ENCODE assay signal across 18 mouse cellular contexts in the genomic region with DNA sequence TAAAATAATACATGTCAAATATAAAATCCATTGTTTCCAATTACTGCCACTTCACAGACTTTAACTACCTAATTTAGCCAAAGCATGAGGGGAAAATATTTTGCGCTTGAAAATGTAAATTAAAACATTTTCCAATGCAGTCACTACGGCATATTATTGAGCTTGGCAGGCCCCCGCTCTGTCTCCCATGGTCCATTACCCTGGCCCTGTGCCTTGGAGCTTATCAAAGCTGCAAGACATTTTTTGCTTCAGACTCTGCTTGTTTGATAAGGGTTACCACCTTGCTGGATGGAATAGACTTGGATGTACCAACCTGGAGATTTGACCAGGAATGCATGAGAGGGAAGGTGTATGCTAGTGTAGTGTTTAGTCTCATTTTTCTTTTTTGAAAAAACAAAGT.
DNase-seq lines count a peak whose midpoint lies in the region; ATAC-seq and TF ChIP-seq lines count a peak whose summit lies in the region.
"Had no signal": no experiment of that assay in that cellular context is flagged by ENCODE, and none has a peak within 500 bp of the region (broad histone marks: within the 10 kb centered on the region; RNA-seq: fewer than 3 reads in every experiment).

No protein-coding gene starts in this region.

- no peaks in the 10 kb centered on the region for H3K36me3 ChIP-seq in hindbrain, postnatal 0 days (ENCODE audit: insufficient read depth, low read length)
- no peaks in the 10 kb centered on the region for H3K36me3 ChIP-seq in hindbrain, embryonic 13.5 days
- no peaks in the 10 kb centered on the region for H3K36me3 ChIP-seq in midbrain, embryonic 14.5 days (ENCODE audit: control insufficient read depth, insufficient read depth, low read length)
- H3K36me3 ChIP-seq in midbrain, embryonic 10.5 days, result no peaks in the 10 kb centered on the region
- no peaks in the 10 kb centered on the region for H3K36me3 ChIP-seq in forebrain, embryonic 14.5 days (ENCODE audit: control insufficient read depth, insufficient read depth, low read length)
- H3K36me3 ChIP-seq: embryonic facial prominence, embryonic 10.5 days; embryonic facial prominence, embryonic 12.5 days had no signal

- no peaks in the 10 kb centered on the region for H3K27me3 ChIP-seq in hindbrain, postnatal 0 days (ENCODE audit: insufficient read depth, low read length)
- no peaks in the 10 kb centered on the region for H3K27me3 ChIP-seq in hindbrain, embryonic 13.5 days
- H3K27me3 ChIP-seq in midbrain, embryonic 14.5 days (ENCODE audit: control insufficient read depth, insufficient read depth, low read length), result no peaks in the 10 kb centered on the region
- H3K27me3 ChIP-seq in midbrain, embryonic 10.5 days (ENCODE audit: low read depth, poor library complexity, severe bottlenecking), result no peaks in the 10 kb centered on the region
- no peaks in the 10 kb centered on the region for H3K27me3 ChIP-seq in forebrain, embryonic 14.5 days (replicated peaks; ENCODE audit: control insufficient read depth, insufficient read depth, low read length)
- H3K27me3 ChIP-seq: embryonic facial prominence, embryonic 12.5 days; forebrain, embryonic 13.5 days had no signal

- no peaks in the 10 kb centered on the region for H3K4me1 ChIP-seq in hindbrain, postnatal 0 days (ENCODE audit: insufficient read depth, low read length)
- no peaks in the 10 kb centered on the region for H3K4me1 ChIP-seq in hindbrain, embryonic 13.5 days (replicated peaks)
- H3K4me1 ChIP-seq in midbrain, embryonic 14.5 days (ENCODE audit: control insufficient read depth, insufficient read depth, low read length), result no peaks in the 10 kb centered on the region
- no peaks in the 10 kb centered on the region for H3K4me1 ChIP-seq in midbrain, embryonic 10.5 days
- H3K4me1 ChIP-seq in forebrain, embryonic 14.5 days (ENCODE audit: control insufficient read depth, insufficient read depth, low read length), result no peaks in the 10 kb centered on the region
- H3K4me1 ChIP-seq: embryonic facial prominence, embryonic 10.5 days; embryonic facial prominence, embryonic 12.5 days; forebrain, embryonic 13.5 days had no signal

- DNase-seq in cerebellum, postnatal 14 days, result peak; percentile 56 to 65
- no peak for DNase-seq in cerebellum, adult 18-20 months
- DNase-seq in hindbrain, postnatal 0 days (ENCODE audit: low spot score), result peak; percentile 49
- peak; percentile 37 for DNase-seq in midbrain, embryonic 14.5 days
- no peak for DNase-seq in midbrain, embryonic 10.5 days (ENCODE audit: low spot score)
- DNase-seq in brain, embryonic 14.5 days (ENCODE audit: low read depth), result peak; percentile 54
- no peak for DNase-seq in forebrain, embryonic 14.5 days (ENCODE audit: low spot score)
- DNase-seq: adrenal gland, adult 2 months; adrenal gland, postnatal 10 days; adrenal gland, postnatal 25 days; cerebellum, adult 11-12 months; cerebellum, adult 9-10 months; cerebellum, postnatal 25 days had no signal

- H3K9me3 ChIP-seq in hindbrain, postnatal 0 days (ENCODE audit: low read length), result no peaks in the 10 kb centered on the region
- no peaks in the 10 kb centered on the region for H3K9me3 ChIP-seq in hindbrain, embryonic 13.5 days
- H3K9me3 ChIP-seq in midbrain, embryonic 14.5 days (ENCODE audit: control insufficient read depth, low read length), result no peaks in the 10 kb centered on the region
- no peaks in the 10 kb centered on the region for H3K9me3 ChIP-seq in midbrain, embryonic 10.5 days (replicated peaks)
- no peaks in the 10 kb centered on the region for H3K9me3 ChIP-seq in forebrain, embryonic 14.5 days (replicated peaks; ENCODE audit: control insufficient read depth, low read length)
- H3K9me3 ChIP-seq: embryonic facial prominence, embryonic 10.5 days; embryonic facial prominence, embryonic 12.5 days; forebrain, embryonic 13.5 days had no signal

- TF ChIP-seq CTCF in hindbrain, postnatal 0 days (IDR thresholded peaks at IDR 0.05; ENCODE audit: low read depth), result no peak
- no peak for TF ChIP-seq CTCF in brain, embryonic 14.5 days (IDR thresholded peaks at IDR 0.05; ENCODE audit: borderline replicate concordance, extremely low read depth, insufficient read depth, insufficient read length)

- WGBS in hindbrain, postnatal 0 days, result 44% methylated on average over 3 of the region's 3 CpGs
- 63% methylated on average over 3 of the region's 3 CpGs for WGBS in hindbrain, embryonic 13.5 days
- WGBS in midbrain, embryonic 14.5 days, result 79% methylated on average over 3 of the region's 3 CpGs
- WGBS in midbrain, embryonic 10.5 days, result 100% methylated on average over 3 of the region's 3 CpGs
- 78% methylated on average over 3 of the region's 3 CpGs for WGBS in forebrain, embryonic 14.5 days

- H3K27ac ChIP-seq in hindbrain, postnatal 0 days, result no peak overlapping the region
- no peak overlapping the region for H3K27ac ChIP-seq in hindbrain, embryonic 13.5 days
- H3K27ac ChIP-seq in midbrain, embryonic 14.5 days (replicated peaks; ENCODE audit: low read depth, low read length), result no peak overlapping the region
- H3K27ac ChIP-seq in midbrain, embryonic 10.5 days (replicated peaks), result no peak overlapping the region
- no peak overlapping the region for H3K27ac ChIP-seq in forebrain, embryonic 14.5 days (ENCODE audit: low read depth, low read length)
- H3K27ac ChIP-seq: embryonic facial prominence, embryonic 10.5 days; embryonic facial prominence, embryonic 12.5 days; forebrain, embryonic 13.5 days had no signal

- no peak overlapping the region for H3K9ac ChIP-seq in hindbrain, postnatal 0 days (replicated peaks; ENCODE audit: low read length)
- no peak overlapping the region for H3K9ac ChIP-seq in hindbrain, embryonic 13.5 days
- no peak overlapping the region for H3K9ac ChIP-seq in midbrain, embryonic 14.5 days (replicated peaks; ENCODE audit: low read length)
- no peak overlapping the region for H3K9ac ChIP-seq in forebrain, embryonic 14.5 days (ENCODE audit: low read length)
- H3K9ac ChIP-seq: embryonic facial prominence, embryonic 12.5 days; forebrain, embryonic 13.5 days had no signal

- TF ChIP-seq POLR2A in brain, embryonic 14.5 days (IDR thresholded peaks at IDR 0.05; ENCODE audit: borderline replicate concordance, extremely low read depth, insufficient read depth, insufficient read length, poor library complexity, severe bottlenecking), result no peak

- no peak overlapping the region for H3K4me3 ChIP-seq in hindbrain, postnatal 0 days (ENCODE audit: low read length)
- no peak overlapping the region for H3K4me3 ChIP-seq in hindbrain, embryonic 13.5 days
- no peak overlapping the region for H3K4me3 ChIP-seq in midbrain, embryonic 14.5 days (replicated peaks; ENCODE audit: low read depth, low read length)
- H3K4me3 ChIP-seq in midbrain, embryonic 10.5 days, result no peak overlapping the region
- H3K4me3 ChIP-seq in forebrain, embryonic 14.5 days (ENCODE audit: low read depth, low read length), result no peak overlapping the region
- H3K4me3 ChIP-seq: embryonic facial prominence, embryonic 10.5 days; embryonic facial prominence, embryonic 12.5 days; forebrain, embryonic 13.5 days had no signal

- H3K4me2 ChIP-seq in hindbrain, postnatal 0 days (ENCODE audit: low read depth, low read length), result no peak overlapping the region
- no peak overlapping the region for H3K4me2 ChIP-seq in hindbrain, embryonic 13.5 days
- H3K4me2 ChIP-seq in midbrain, embryonic 14.5 days (ENCODE audit: low read length), result no peak overlapping the region
- no peak overlapping the region for H3K4me2 ChIP-seq in forebrain, embryonic 14.5 days (ENCODE audit: low read length)
- H3K4me2 ChIP-seq: embryonic facial prominence, embryonic 12.5 days; forebrain, embryonic 13.5 days had no signal

- ATAC-seq in hindbrain, postnatal 0 days, result no peak
- ATAC-seq in hindbrain, embryonic 13.5 days (ENCODE audit: low FRiP score), result no peak
- ATAC-seq in midbrain, embryonic 14.5 days (ENCODE audit: low FRiP score, low TSS enrichment), result no peak
- no peak for ATAC-seq in forebrain, embryonic 14.5 days
- ATAC-seq: forebrain, embryonic 13.5 days; forebrain, embryonic 16.5 days had no signal

Comparison
In these comparisons a context has a peak if more than half of its experiments do, and no peak if none do; other contexts are left out.
1. DNase-seq: peak in cerebellum, postnatal 14 days (2 of 2), hindbrain, postnatal 0 days (single experiment), midbrain, embryonic 14.5 days (single experiment) and brain, embryonic 14.5 days (single experiment); none in cerebellum, adult 18-20 months (0 of 2), midbrain, embryonic 10.5 days (single experiment) and forebrain, embryonic 14.5 days (single experiment).